Mouse (Mus musculus) thymus, postnatal 14 days (tissue): ENCODE measurements around the gene Zfp866.
A peak's percentile ranks its signal among the peaks of the same experiment; 100 is the strongest.

Experiments used
- DNase-seq: peaks from one replicate; pipeline ENCODE4 v3.0.0; 2021

Gene Zfp866

DNA sequence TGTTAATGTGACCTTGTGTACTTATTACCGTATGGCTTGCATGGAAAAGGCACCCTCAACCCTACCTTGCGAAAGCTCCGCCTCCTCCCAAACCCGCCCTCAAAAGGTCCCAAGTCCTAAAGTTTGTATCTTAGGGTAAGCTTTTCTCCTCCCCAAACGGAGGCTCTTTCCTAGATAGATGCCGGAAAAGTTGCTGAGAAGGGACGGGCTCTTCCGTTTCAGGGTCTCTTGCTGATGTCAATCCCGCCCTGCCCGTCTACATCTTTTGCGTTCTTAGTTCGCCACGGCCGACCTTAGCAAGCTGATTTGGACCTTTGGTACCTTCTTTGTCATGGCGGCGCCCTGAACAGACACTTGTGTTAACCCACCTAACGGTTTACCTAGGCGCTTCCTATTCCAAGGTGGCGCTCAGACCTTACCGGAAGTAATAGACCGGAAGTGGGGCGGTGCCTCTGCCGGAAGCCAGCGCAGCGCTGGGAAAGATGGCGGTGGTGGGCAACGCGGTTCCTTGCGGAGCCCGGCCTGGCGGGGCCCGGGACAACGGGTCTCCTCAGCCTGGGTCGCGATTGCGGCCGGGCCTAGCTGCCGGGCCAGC is at the start of gene Zfp866, which contains the start of gene Atp13a1:
Gene Zfp866 (minus strand): TSS at position 406 of the 595 bp plus-strand sequence.
Gene Atp13a1 (plus strand): TSS at position 391 of the 595 bp plus-strand sequence.
- DNase-seq = peak; percentile 94

DNA sequence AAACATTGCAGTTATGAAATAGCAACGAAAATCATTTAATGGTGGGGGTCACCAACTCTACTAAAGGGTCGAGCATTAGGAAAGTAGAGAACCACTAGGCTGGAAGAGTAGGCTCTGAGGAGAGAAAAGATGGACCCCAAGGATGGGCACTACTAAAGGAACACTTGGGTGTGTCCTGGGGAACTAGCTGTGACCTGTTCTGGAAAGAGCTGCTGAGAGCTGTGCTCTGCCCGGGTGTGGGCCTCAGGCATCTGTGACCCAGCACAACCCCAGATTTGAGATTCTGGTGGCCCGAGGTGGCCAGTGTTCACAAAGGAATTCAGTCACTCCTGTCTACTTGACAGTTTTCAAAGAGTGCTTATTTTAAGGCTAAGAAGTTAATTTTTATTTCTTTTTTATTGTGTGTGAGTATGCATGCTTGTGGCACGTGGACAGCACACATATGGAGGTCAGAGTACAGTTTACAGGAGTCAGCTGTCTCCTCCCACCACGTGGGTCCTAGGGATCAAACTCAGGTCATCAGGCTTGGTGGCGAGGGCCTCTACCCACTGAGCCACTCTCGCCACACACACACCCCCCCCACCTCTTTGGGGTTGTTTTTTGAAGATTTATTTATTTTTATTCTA is 46.2 kb upstream of the Zfp866 start:
- DNase-seq = no peak

DNA sequence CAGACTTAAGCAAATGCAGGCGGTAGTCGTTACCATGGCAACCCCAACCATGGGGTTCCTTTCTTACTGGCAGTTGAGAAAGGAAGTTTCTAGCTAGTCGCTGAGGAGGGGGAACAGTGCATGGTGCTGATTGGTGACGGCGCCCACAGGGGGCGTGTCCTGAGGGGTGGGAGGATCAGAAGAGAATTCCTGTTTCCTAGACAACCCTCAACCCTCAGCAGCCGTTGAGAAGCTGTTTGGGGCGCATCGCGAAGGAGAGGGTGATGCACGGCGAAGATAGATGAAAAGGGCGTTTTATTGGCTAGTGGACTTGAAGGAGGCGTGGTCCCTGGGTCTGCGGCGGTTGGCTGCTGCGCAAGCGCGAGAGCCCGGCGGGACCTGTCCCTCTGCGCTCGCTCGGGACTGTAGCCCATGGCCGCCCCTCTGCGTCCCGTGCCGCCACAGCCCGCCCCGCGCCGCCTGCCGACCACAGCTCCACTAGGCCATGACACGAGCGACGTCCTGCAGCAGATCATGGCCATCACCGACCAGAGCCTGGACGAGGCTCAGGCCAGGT is 41.4 kb upstream of the Zfp866 start, which contains the start of gene Pbx4:
Gene Pbx4 (plus strand): TSS at position 194 of the 556 bp plus-strand sequence.
- peak; percentile 97 for DNase-seq

GRCm38 (mm10) chr8:69826371-69826770 is 35.4 kb upstream of the Zfp866 start:
- DNase-seq = no peak

DNA sequence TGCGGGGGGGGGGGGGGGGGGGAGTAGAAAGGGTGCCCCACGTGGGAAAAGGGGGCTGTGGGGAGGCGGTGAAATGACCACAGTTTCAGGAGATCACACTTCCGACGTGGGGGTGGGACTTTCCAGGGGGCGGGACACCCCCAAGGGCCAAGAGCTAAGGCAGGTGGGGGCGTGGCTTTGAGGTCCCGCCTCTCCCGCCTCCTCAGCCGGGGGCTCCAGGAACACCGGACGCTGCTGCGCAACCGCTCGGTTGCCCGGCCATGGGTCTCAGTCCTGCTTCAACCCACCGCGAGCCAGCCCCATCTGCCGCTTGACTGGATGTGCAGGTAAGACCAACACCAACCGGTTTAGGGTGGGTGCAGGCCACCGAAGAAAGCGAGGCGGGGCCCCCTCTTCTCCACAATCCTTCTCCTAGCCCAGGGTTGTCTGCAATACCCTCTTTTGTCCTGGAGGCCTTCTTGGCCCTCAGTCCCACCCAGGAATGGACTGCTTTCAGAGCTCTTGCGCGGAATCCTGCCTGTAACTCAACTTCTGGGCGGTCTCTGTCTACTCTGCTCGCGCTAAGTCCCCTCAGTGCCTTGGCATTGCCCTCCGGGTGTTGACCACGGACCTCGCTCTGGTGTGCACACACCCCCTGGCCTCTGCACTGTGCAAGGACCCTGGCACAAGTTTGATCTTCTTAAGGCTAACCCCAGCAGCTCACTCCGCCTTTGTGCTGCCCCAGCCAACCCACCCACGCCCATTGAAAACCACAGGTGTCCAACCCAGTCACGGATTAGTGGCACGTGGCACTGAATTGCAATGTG is 31.6 kb upstream of the Zfp866 start, which contains the start of gene Lpar2:
Gene Lpar2 (plus strand): TSS at position 44 of the 806 bp plus-strand sequence.
- peak; percentile 83 for DNase-seq

GRCm38 (mm10) chr8:69821971-69822385 is 31.0 kb upstream of the Zfp866 start:
- DNase-seq = peak; percentile 51

- DNase-seq = no peak
Measured at GRCm38 (mm10) chr8:69820466-69820865, 29.5 kb upstream of the Zfp866 start.

DNA sequence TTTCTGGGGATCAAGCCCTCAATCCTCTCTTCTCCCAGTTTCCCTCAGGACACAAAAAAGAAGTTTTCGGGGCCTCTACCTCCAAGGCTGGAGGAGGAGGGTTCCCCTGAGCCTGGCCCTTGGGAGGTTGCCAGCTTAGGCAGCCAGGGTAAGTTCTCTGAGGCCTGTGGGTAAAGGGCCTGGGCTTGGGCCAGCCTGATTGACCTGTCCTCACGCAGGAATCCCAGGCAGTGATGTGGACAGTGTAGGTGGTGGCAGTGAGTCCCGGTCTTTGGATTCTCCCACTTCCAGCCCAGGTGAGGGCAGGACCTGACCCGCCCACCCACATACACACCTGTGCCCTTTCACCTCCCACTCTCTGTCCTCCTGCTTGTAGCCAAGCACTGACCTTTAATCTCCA is 24.4 kb upstream of the Zfp866 start:
- DNase-seq = no peak

- DNase-seq = no peak
Measured at GRCm38 (mm10) chr8:69814881-69815280, 23.9 kb upstream of the Zfp866 start.

DNA sequence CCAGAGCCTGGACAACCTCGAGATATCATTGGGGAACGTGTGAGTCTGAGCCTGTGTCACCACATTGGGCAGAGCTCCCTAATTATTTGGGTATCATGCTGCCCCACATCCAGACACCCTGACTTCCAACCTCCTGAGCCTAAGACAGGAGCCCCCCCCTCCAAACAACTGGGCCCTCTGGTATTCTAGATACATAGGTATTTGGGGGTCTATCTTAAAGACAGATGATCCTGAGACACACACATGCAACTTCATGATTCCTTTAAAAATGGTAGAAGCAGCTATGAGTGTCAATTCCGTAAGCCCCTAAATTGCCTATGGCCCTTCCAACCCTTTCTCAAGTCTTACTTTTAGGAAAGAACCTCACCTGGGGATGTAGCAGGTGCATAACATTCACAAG is 18.8 kb upstream of the Zfp866 start:
- no peak for DNase-seq

- DNase-seq = peak; percentile 75
Measured at GRCm38 (mm10) chr8:69808864-69809403, 18.0 kb upstream of the Zfp866 start.

GRCm38 (mm10) chr8:69808094-69808863 is 17.3 kb upstream of the Zfp866 start, which contains the start of gene Gmip:
Gene Gmip, plus strand, starts transcription at chr8:69808679.
- DNase-seq = peak; percentile 96

DNA sequence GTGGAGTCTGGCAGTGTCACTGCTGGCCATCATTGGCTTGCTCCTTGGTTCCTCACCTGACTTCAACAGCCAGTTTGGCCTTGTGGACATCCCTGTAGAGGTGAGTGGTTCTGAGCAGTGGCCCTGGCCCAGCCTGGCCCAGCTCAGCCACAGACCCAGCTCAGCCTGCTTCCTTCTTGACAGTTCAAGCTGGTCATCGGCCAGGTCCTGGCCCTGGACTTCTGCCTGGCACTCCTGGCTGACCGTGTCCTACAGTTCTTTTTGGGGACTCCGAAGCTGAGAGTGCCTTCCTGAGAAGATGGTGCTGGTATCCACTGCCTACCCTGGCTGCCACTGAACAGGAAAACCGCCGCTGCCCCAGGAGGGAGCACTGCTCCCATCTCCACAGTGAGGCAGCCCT is 16.3 kb upstream of the Zfp866 start:
- DNase-seq = no peak

- DNase-seq = no peak
Measured at GRCm38 (mm10) chr8:69805491-69805890, 14.5 kb upstream of the Zfp866 start.

DNA sequence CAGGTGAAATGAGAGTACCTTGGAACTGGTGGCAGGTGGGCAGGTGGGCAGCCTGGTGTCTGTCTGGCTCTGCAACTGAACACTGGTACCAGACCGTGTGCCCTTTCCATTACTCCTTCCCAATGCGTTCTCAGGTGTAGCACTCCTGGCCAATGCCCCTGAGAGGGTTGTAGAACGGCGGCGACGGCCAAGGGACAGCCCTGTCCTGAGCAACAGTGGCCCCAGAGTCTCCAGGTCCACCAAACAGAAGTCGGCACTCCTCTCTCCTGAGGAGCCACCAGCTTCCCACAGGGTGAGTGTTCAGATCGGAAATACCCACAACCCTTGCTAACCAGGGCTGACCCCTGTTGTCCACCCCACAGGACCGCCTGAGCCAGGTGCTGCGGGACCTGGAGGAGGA is 14.1 kb upstream of the Zfp866 start:
- DNase-seq = peak; percentile 2

- peak; percentile 2 for DNase-seq
Measured at GRCm38 (mm10) chr8:69804537-69804936, 13.6 kb upstream of the Zfp866 start.

DNA sequence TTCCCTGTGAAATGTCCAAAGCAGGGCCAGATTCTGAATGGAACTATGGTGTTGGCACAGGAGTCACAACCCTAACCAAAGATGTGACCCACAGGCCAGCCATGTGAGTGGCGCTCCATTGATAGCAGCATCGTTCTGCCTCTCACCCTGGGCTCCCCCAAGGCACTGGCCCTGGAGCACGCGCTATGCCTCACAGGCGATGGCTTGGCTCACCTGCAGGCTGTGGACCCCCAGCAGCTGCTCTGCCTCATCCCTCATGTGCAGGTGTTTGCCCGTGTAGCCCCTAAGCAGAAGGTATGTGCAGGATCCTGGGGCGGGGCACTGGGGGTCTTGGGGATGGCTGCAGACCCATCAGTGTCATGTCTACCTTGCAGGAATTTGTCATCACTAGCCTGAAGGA is 12.4 kb upstream of the Zfp866 start:
- peak; percentile 2 for DNase-seq

DNA sequence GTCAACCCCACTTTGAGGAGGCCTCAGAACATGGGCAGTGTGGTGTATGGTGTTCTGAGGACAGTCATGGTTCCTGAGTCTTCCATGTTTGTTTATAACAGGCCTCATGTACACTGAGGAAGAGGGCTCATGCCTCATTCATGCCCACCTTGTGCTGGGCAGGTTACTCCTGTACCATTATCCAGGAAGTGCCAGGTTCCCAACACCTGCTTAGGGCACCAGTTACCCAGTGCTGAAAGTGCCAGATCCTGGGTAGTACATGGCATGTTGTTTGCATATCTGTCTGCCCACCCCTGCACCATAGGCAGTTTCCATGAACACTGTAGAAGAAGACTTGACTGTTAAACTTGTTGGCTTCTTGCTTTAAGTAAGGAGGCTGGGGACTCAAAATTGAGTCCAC is 11.2 kb upstream of the Zfp866 start:
- DNase-seq = peak; percentile 1

DNA sequence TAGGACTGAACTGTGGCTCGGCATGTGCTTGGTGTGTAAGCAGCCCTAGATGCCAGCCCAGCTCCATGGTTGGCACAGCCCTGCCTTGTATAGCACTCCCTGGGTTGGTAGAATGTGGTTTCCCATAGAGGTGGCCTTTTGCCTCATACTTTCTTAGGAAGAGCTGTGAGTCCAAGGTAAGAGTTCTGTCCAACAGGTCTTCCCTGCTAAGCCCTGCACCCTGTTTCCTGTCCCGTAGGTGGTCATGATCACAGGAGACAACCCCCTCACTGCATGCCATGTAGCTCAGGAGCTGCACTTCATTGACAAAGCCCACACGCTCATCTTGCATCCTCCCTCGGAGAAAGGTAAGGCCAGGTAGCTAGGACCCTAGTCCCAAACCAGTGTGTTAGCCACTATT is 10.8 kb upstream of the Zfp866 start:
- DNase-seq = peak; percentile 2

DNA sequence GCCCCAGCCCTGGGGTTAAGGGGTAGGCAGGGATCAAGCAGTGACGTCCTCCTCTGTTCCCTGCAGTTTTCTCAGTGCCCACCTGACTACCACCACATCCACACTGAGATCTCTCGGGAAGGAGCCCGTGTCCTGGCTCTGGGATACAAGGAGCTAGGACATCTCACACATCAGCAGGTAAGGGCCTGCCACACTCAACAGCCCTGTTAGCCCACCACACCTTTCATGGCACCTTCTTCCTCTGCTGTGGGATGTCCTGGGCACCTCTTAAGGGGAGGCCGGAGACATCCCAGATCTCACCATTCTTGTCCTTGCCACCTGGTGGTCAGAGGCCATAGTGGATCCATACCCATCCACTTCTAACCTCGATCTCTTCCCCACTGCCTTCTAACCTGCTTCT is 9.0 kb upstream of the Zfp866 start:
- peak; percentile 3 for DNase-seq

DNA sequence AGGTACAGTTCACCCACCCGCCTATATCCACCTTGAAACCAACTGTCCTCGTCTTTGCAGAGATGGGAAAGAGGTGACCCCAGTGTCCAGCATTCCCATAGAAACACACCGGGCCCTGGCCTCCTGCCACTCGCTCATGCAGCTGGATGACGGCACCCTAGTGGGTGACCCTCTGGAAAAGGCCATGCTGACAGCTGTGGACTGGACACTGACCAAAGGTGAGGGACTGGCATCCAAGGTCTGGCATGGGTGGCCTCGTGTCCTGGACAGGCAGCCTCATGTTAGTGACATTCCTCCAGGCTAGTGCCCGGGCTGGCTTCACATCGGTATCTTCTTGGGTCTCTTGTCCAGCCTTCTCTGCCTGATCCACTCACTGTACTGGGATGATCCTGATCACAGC is 8.3 kb upstream of the Zfp866 start:
- DNase-seq = peak; percentile 2

DNA sequence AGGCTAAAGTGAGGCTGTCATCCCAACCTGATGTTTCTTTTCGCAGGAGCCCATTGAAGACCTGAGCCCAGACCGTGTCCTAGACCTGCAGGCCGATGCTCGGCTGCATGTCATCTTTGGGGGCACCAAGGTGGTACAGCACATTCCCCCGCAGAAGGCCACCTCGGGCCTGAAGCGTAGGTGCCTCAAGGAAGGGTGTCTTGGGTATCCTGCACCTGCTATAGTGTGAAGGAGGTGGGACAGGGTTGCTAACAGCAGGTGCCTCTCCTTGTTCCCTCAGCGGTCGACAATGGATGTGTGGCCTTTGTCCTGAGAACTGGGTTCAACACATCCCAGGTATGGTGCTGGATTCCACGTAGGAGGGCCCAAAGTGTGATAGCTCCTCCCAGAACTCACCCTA is 6.7 kb upstream of the Zfp866 start:
- peak; percentile 1 for DNase-seq
